ENCODE assay signal across 9 mouse cellular contexts in the genomic region with DNA sequence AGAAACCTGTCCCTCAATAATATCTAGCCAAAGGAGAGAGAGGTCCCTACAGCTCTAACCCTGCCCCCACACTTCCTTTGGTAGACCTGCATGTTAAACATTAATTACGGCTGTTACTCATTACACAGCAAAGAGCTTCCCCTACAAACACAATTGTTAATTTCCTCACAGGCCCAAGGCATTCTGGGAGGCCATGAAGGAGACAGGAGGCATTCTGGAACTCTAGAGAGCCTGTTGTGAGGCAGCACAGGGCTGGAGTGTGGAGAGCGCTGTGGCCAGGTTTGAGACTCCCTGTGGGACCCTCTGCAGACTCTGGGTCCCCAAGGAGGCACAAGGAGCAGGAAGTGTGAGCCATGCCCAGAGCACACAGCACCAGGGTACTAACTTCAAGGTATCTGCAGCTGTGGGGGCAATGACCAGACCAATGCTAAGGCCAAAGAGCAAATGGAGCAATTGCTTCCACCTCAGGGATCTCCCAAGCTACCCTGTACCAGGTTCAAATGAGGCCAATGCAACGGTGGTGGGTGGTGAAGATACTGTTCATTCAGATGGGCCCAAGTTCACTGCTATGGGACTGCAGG. TPM values are rescaled to one million over a fixed set of nuclear protein-coding genes. Genes with fewer than 3 reads are reported as not detected.
DNase-seq lines count a peak whose midpoint lies in the region; ATAC-seq lines count a peak whose summit lies in the region.
"Had no signal": no experiment of that assay in that cellular context is flagged by ENCODE, and none has a peak within 500 bp of the region (broad histone marks: within the 10 kb centered on the region; RNA-seq: fewer than 3 reads in every experiment).

No protein-coding gene starts in this region.

- no peaks in the 10 kb centered on the region for H3K9me3 ChIP-seq in heart, embryonic 16.5 days (replicated peaks; ENCODE audit: control insufficient read depth, low read length)
- no peaks in the 10 kb centered on the region for H3K9me3 ChIP-seq in intestine, embryonic 14.5 days (ENCODE audit: control insufficient read depth, low read length)
- no peaks in the 10 kb centered on the region for H3K9me3 ChIP-seq in midbrain, embryonic 16.5 days (replicated peaks; ENCODE audit: control insufficient read depth, low read length, poor library complexity, severe bottlenecking)
- H3K9me3 ChIP-seq: embryonic facial prominence, embryonic 13.5 days had no signal

- peaks cover 31% of the 10 kb centered on the region for H3K4me1 ChIP-seq in heart, embryonic 16.5 days (ENCODE audit: control insufficient read depth, insufficient read depth, low read length)
- peaks cover 26% of the 10 kb centered on the region for H3K4me1 ChIP-seq in intestine, embryonic 14.5 days (replicated peaks; ENCODE audit: control insufficient read depth, insufficient read depth, low read length)
- H3K4me1 ChIP-seq in midbrain, embryonic 16.5 days (ENCODE audit: control insufficient read depth, insufficient read depth, low read length): peaks cover 15% of the 10 kb centered on the region; the same call in 1 of the 2 replicates

- H3K79me2 ChIP-seq in macrophage (ENCODE audit: inconsistent target): no peaks in the 10 kb centered on the region

- DNase-seq in heart, postnatal 4 days: no peak
- peak; percentile 62 for DNase-seq in intestine, embryonic 14.5 days (ENCODE audit: low spot score)
- peak; percentile 54 to 75 for DNase-seq in kidney, postnatal 4 days
- DNase-seq in c-Kit-positive CD71-positive TER-119-positive erythroid progenitor cells, embryonic 14.5 days (ENCODE audit: low spot score): no peak
- no peak for DNase-seq in left cerebral cortex, postnatal 36 days (ENCODE audit: low spot score in 2 of 2)

- no peak overlapping the region for H3K4me3 ChIP-seq in heart, embryonic 16.5 days (ENCODE audit: low read length)
- no peak overlapping the region for H3K4me3 ChIP-seq in intestine, embryonic 14.5 days (ENCODE audit: low read depth, low read length)
- H3K4me3 ChIP-seq in macrophage (ENCODE audit: inconsistent target): no peak overlapping the region
- no peak overlapping the region for H3K4me3 ChIP-seq in midbrain, embryonic 16.5 days (ENCODE audit: low read depth, low read length)
- H3K4me3 ChIP-seq: embryonic facial prominence, embryonic 13.5 days had no signal

- H3K27me3 ChIP-seq in heart, embryonic 16.5 days (ENCODE audit: control insufficient read depth, insufficient read depth, low read length): no peaks in the 10 kb centered on the region
- no peaks in the 10 kb centered on the region for H3K27me3 ChIP-seq in intestine, embryonic 14.5 days (replicated peaks; ENCODE audit: control insufficient read depth, insufficient read depth, low read length)
- H3K27me3 ChIP-seq in midbrain, embryonic 16.5 days (ENCODE audit: control insufficient read depth, insufficient read depth, low read depth, low read length): no peaks in the 10 kb centered on the region
- H3K27me3 ChIP-seq: embryonic facial prominence, embryonic 13.5 days had no signal

- no peak overlapping the region for H3K4me2 ChIP-seq in heart, embryonic 16.5 days (ENCODE audit: low read depth, low read length)
- H3K4me2 ChIP-seq in intestine, embryonic 14.5 days (ENCODE audit: low read length): no peak overlapping the region
- H3K4me2 ChIP-seq in midbrain, embryonic 16.5 days (ENCODE audit: low read length): no peak overlapping the region
- H3K4me2 ChIP-seq: embryonic facial prominence, embryonic 13.5 days had no signal

- H3K27ac ChIP-seq in heart, embryonic 16.5 days (ENCODE audit: low read length): peak overlapping the region; percentile 38
- peak overlapping the region; percentile 88 for H3K27ac ChIP-seq in intestine, embryonic 14.5 days (ENCODE audit: low read depth)
- H3K27ac ChIP-seq in macrophage: peak overlapping the region; percentile 68
- H3K27ac ChIP-seq in midbrain, embryonic 16.5 days (ENCODE audit: low read length): no peak overlapping the region
- H3K27ac ChIP-seq: embryonic facial prominence, embryonic 13.5 days had no signal

- intact Hi-C loops in left cerebral cortex, postnatal 36 days (cut with DNase I): no loop called here

- H3K36me3 ChIP-seq in heart, embryonic 16.5 days (ENCODE audit: control insufficient read depth, insufficient read depth): 0 out of 2 replicates have a peak, but pooled peaks cover 5% of the 10 kb centered on the region
- H3K36me3 ChIP-seq in intestine, embryonic 14.5 days (ENCODE audit: control insufficient read depth, insufficient read depth, low read length): peaks cover 15% of the 10 kb centered on the region; the same call in 1 of the 2 replicates
- H3K36me3 ChIP-seq in macrophage (ENCODE audit: inconsistent target): no peaks in the 10 kb centered on the region
- H3K36me3 ChIP-seq in midbrain, embryonic 16.5 days (ENCODE audit: control insufficient read depth, insufficient read depth, low read length): no peaks in the 10 kb centered on the region

- 70% methylated on average over 3 of the region's 3 CpGs for WGBS in heart, embryonic 16.5 days
- 66% methylated on average over 3 of the region's 3 CpGs for WGBS in intestine, embryonic 14.5 days
- WGBS in macrophage (ENCODE audit: missing documents): 76% methylated on average over 3 of the region's 3 CpGs
- 77% methylated on average over 3 of the region's 3 CpGs for WGBS in midbrain, embryonic 16.5 days

- no peak for ATAC-seq in heart, embryonic 16.5 days (replicated peaks; ENCODE audit: extremely low read depth, insufficient read depth, low FRiP score)
- peak; percentile 65 for ATAC-seq in intestine, embryonic 14.5 days (replicated peaks; ENCODE audit: low FRiP score, low TSS enrichment, low read depth)
- no peak for ATAC-seq in midbrain, embryonic 16.5 days

- no peak overlapping the region for H3K9ac ChIP-seq in heart, embryonic 16.5 days (ENCODE audit: low read length)
- no peak overlapping the region for H3K9ac ChIP-seq in intestine, embryonic 14.5 days (ENCODE audit: low read length)
- no peak overlapping the region; the same call in 1 of the 2 replicates for H3K9ac ChIP-seq in midbrain, embryonic 16.5 days (ENCODE audit: low read depth, low read length)
- H3K9ac ChIP-seq: embryonic facial prominence, embryonic 13.5 days had no signal

RNA-seq across cellular contexts. Expression of a gene that starts 44.8 kb away (rescaled TPM):
- polyA plus RNA-seq in heart, embryonic 16.5 days (2015; fragmentation: Nextera tagmentation; extraction: Ambion mirVana): 71.5 and 75.9 TPM in 2 replicates
- 100 to 1,000 TPM; 120 to 124 TPM for total RNA-seq in heart, postnatal 4 days (2021)
- polyA plus RNA-seq in intestine, embryonic 14.5 days (2014; fragmentation: Nextera tagmentation; extraction: Ambion mirVana): 46.7 and 67.0 TPM in 2 replicates
- total RNA-seq in macrophage (2018; cell fraction: chromatin; rRNA removed): 100 to 1,000 TPM in 15 of 26 experiments, 10 to 100 TPM in 11; 47.5 to 191 (median 103) TPM
- total RNA-seq in macrophage (2018; cell fraction: cytosol; rRNA removed): 10 to 100 TPM; 36.2 to 76.3 (median 60.7) TPM
- 100 to 1,000 TPM in 8 of 26 experiments, 10 to 100 TPM in 18; 58.7 to 168 (median 89.6) TPM for total RNA-seq in macrophage (2018; cell fraction: nucleus; rRNA removed)
- polyA plus RNA-seq in macrophage (2018): 45.5 to 50.0 TPM (median 48.2 TPM) in 3 replicates
- total RNA-seq in left cerebral cortex, postnatal 36 days (2021): 100 to 1,000 TPM; 117 to 118 TPM
- 70.6 and 72.5 TPM in 2 replicates for polyA plus RNA-seq in midbrain, embryonic 16.5 days (2015; fragmentation: Nextera tagmentation; extraction: Ambion mirVana)

Comparison
In these comparisons a context has a peak if more than half of its experiments do, and no peak if none do; other contexts are left out.
1. DNase-seq: peak in intestine, embryonic 14.5 days (single experiment) and kidney, postnatal 4 days (2 of 2); none in heart, postnatal 4 days (single experiment), c-Kit-positive CD71-positive TER-119-positive erythroid progenitor cells, embryonic 14.5 days (single experiment) and left cerebral cortex, postnatal 36 days (0 of 2).